Mouse (Mus musculus): Measurements from ENCODE around the gene Mecom. TPM values are rescaled to one million over a fixed set of nuclear protein-coding genes. Genes with fewer than 3 reads are reported as not detected.

The Mecom gene
- polyA plus RNA-seq, 1 experiment from 2014 or later = 68.8 TPM

DNA sequence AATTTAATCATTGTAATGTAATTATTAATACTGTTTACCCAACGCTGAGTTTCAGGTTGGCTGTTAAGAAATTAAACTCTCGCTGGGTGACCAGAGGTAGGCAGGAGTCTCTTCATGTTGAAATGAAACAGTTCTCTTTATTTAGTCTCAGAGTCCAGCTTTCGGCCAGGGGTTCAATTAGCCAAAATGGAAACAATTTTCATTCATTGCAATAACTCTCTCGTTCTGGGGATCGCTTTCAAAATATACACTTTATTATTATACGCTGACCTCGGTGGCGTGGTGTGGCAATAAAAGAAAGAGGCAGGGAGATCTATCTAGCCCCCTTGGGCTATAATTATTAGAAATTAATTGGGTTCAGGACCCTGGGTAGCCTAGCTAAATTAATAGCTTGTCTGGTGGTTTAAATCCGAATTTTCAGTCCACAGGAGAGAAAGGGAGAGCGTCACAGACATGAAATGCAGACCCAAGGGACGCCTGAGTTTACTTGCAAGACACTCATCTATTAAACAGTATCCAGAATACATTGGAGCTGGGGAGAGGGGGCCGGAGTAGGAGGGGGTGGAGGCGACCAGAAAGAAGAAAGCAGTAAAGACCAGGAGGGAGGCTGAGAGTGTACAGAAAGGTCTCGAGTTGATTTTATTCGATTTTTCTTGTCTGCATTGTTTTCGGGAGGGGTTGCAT, 34.4 kb downstream of the Mecom start:
- H3K4me3 ChIP-seq = peak overlapping the region; percentile 54
- H3K27ac ChIP-seq = peak overlapping the region; percentile 98
- H3K27me3 ChIP-seq = peaks cover 45% of the 10 kb centered on the region
- no peaks in the 10 kb centered on the region for H3K36me3 ChIP-seq
- no peak for ATAC-seq (ENCODE audit: borderline replicate concordance, extremely low read depth, low FRiP score, low TSS enrichment)
- peak overlapping the region; percentile 46 for H3K9ac ChIP-seq
- no peaks in the 10 kb centered on the region for H3K9me3 ChIP-seq
- H3K4me1 ChIP-seq = peaks cover 29% of the 10 kb centered on the region
- WGBS = 16% methylated on average over 16 of the region's 16 CpGs
- peak overlapping the region; percentile 83 for H3K4me2 ChIP-seq

DNA sequence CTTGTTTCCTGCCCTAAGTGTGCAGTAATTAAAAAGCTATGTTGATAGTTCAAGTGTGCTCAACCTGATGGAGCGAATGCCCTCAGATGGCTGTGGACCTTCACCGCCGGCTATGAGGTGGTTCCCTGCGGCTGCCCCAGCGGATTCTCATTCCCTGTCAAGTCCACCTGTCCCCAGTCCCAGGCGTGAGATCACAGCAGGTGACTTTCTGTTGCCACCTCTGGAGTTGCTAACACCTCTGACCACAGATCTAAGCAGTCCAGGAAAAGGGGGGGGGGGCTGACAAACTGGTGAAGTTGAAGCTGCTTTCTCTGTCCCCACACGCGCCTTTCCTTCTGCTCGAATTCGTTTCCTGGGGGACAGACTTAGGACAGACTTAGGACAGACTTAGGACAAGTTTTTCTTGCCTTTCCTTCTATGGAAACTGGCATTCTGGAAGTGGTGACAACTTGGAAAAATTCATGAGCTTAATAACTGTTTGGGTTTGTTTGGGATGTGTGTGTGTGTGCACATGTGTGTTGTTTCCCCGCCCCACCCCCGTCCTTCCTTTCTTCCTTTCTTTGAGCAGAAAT, 35.3 kb downstream of the Mecom start:
- 0 out of 2 replicates have a peak overlapping the region, but pooled peaks have one; percentile 12 for H3K4me3 ChIP-seq

DNA sequence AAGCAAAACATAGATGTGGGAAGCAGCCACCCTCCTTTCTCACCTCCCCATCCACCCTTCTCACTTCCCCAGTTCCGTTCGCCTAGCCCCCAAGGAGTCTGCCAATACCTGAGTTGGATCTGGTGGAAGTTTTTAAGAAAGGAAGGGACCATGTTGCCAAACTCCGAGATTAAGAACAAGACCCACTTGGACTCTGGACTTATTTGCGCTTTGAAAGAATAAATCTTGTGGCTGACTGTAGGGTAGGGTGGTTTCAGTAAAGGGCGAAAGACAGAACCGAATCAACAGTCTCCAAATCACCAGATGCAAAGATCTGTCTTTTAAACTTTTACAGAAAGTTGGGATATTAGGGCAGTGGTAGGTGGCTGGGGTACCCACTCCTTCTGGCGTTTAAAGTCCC, 36.0 kb downstream of the Mecom start:
- Histone ChIP-seq H3K4me2 (peak overlapping the region; percentile 83), H3K27me3 (peaks cover 45% of the 10 kb centered on the region), H3K4me1 (peaks cover 29% of the 10 kb centered on the region), H3K27ac (peak overlapping the region; percentile 98), H3K4me3 (no peak overlapping the region), H3K36me3 (no peaks in the 10 kb centered on the region), H3K9ac (0 out of 2 replicates have a peak overlapping the region, but pooled peaks have one; percentile 2), H3K9me3 (no peaks in the 10 kb centered on the region)
- ATAC-seq (ENCODE audit: borderline replicate concordance, extremely low read depth, low FRiP score, low TSS enrichment) = no peak
- 21% methylated on average over 7 of the region's 7 CpGs for WGBS

More for the DNA sequence above, 35.3 kb downstream of the Mecom start:
- peak overlapping the region; percentile 31; the same call in 1 of the 2 replicates for H3K9ac ChIP-seq
- no peaks in the 10 kb centered on the region for H3K36me3 ChIP-seq
- 18% methylated on average over 12 of the region's 12 CpGs for WGBS
- H3K4me1 ChIP-seq = peaks cover 29% of the 10 kb centered on the region
- H3K27ac ChIP-seq = peak overlapping the region; percentile 98
- H3K27me3 ChIP-seq = peaks cover 45% of the 10 kb centered on the region
- H3K9me3 ChIP-seq = no peaks in the 10 kb centered on the region
- no peak for ATAC-seq (ENCODE audit: borderline replicate concordance, extremely low read depth, low FRiP score, low TSS enrichment)
- peak overlapping the region; percentile 83 for H3K4me2 ChIP-seq

DNA sequence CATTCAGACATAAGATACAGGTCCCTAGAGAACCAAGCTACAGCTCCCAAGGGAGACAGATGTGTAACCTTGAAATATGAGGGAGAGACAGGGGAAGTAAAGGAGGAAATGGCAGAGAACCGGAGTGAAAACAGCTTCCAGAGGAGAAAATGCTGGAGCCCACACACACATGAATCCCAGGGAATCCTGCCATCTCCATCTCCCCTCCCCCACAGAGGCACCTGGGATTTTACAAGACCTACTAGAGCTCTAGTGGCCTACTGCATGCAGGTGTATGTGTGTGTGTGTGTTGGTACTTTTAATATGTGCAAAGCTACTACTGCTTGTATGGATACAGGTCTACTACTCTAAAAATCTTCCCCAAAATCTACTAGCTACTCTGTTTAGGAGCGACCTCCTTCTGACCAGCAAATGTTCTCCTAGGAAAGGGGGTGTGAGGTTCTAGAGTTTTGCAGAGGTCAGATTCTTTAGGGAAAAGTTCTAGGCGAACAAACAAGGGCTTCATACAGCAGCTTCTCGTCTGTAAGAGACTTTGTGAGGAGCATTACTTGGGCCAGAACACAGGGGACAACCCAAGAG, 36.7 kb downstream of the Mecom start:
- Histone ChIP-seq H3K36me3 (no peaks in the 10 kb centered on the region), H3K9me3 (no peaks in the 10 kb centered on the region), H3K4me2 (peak overlapping the region; percentile 89; the same call in 1 of the 2 replicates), H3K4me1 (peaks cover 29% of the 10 kb centered on the region), H3K27me3 (peaks cover 41% of the 10 kb centered on the region), H3K27ac (peak overlapping the region; percentile 98), H3K4me3 (no peak overlapping the region), H3K9ac (no peak overlapping the region)
- no peak for ATAC-seq (ENCODE audit: borderline replicate concordance, extremely low read depth, low FRiP score, low TSS enrichment)
- WGBS = 38% methylated on average over 4 of the region's 4 CpGs

DNA sequence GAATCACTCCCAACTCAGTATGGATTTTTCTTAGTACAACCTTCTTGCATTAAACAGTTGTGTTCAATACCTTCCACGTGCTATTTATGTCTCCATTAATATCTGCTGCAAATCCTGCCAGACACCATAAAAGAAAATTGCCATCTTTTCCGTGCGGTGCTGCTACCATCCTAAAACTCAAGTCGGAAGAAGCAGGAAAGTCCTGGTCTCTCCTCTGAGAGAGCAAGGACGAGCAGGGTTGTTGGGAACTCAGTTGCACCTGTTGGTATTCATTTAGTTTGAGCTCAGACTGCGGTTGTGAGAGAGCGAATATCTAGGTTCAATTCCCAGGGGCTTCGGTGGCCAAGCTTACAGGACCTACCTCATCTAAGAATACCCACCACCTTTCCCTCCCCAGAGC, 37.2 kb downstream of the Mecom start:
- Histone ChIP-seq H3K4me3 (peak overlapping the region; percentile 79; the same call in 1 of the 2 replicates), H3K4me2 (peak overlapping the region; percentile 89), H3K27ac (peak overlapping the region; percentile 98), H3K4me1 (peaks cover 26% of the 10 kb centered on the region), H3K27me3 (peaks cover 42% of the 10 kb centered on the region), H3K9ac (peak overlapping the region; percentile 92; the same call in 1 of the 2 replicates), H3K36me3 (no peaks in the 10 kb centered on the region), H3K9me3 (no peaks in the 10 kb centered on the region)
- 15% methylated on average over 8 of the region's 8 CpGs for WGBS
- ATAC-seq (ENCODE audit: borderline replicate concordance, extremely low read depth, low FRiP score, low TSS enrichment) = no peak

DNA sequence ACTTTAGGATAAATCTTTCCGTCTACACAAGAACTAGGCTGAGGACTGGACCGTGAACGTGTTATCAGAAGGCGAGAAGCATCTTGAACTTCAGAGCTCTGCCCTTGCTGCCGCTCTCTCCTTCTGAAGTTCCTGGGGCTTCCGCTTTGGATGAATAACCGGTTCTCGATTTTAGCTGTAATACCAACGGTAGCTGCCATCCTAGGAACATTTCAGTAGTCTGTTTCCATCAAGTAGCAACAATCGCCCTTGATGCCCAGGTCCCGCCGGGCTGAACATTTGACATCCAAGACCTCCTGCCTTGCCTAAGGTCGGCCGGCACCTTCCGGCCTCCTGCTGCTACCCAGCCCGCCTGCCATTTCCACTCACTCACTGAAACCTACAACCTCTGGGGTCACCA, 37.7 kb downstream of the Mecom start:
- H3K9me3 ChIP-seq = no peaks in the 10 kb centered on the region
- peaks cover 41% of the 10 kb centered on the region for H3K27me3 ChIP-seq
- H3K9ac ChIP-seq = peak overlapping the region; percentile 92
- peaks cover 21% of the 10 kb centered on the region for H3K4me1 ChIP-seq
- H3K27ac ChIP-seq = peak overlapping the region; percentile 98
- peak overlapping the region; percentile 89 for H3K4me2 ChIP-seq
- peak overlapping the region; percentile 79 for H3K4me3 ChIP-seq
- H3K36me3 ChIP-seq = no peaks in the 10 kb centered on the region
- no peak for ATAC-seq (ENCODE audit: borderline replicate concordance, extremely low read depth, low FRiP score, low TSS enrichment)
- 2% methylated on average over 16 of the region's 16 CpGs for WGBS

DNA sequence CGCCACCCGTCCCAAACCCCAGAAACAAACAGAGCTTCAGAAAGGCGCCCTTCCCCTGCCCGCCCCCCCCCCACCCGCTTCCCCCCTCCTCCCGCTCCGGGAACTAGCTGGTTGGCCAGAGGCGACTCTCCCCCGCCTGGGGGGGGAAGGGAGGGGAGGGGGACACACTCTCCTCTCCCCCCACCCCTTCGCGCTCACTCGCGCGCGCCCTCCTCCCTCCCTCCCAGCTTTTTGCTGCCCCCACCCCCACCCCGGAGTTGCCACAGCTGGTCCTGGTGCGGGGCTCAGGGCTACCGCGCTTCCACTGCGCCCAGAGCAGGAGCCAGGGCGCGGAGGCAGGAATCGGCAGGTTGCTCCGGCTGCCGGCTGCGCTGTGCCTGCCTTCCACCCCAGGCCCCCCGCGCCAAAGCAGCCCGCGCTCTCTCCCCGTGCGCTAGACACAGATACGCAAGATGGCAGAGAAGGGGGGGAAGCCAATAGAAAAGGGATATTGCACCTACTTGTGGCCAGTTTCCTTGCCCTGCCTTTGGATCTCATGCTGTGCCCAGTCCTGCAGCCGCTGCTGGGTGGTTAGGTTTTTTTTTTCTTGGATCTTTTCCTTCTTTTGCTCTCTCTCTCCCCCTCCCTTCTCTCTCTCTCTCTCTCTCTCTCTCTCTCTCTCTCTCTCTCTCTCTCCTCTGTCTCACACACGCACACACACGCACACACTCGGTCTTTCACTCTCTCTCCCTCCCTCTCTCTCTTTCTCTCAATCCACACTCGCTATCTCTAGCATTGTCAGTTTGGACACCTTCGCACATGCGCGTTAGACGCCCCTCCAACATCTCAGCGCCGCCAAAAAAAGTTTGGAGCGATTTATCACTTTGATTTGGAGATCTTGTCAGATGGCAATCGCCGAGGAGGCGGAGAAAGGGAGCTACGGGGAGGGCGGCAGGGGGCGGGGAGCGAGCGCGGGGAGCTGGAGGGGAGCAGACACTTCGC, 38.6 kb downstream of the Mecom start:
- Histone ChIP-seq H3K4me3 (peak overlapping the region; percentile 79), H3K27ac (peak overlapping the region; percentile 98), H3K9me3 (no peaks in the 10 kb centered on the region), H3K4me1 (peaks cover 28% of the 10 kb centered on the region), H3K9ac (peak overlapping the region; percentile 92), H3K27me3 (peaks cover 41% of the 10 kb centered on the region), H3K4me2 (peak overlapping the region; percentile 89), H3K36me3 (no peaks in the 10 kb centered on the region)
- ATAC-seq (ENCODE audit: borderline replicate concordance, extremely low read depth, low FRiP score, low TSS enrichment) = peak; percentile 9
- WGBS = under 1% methylated on average over 42 of the region's 55 CpGs

DNA sequence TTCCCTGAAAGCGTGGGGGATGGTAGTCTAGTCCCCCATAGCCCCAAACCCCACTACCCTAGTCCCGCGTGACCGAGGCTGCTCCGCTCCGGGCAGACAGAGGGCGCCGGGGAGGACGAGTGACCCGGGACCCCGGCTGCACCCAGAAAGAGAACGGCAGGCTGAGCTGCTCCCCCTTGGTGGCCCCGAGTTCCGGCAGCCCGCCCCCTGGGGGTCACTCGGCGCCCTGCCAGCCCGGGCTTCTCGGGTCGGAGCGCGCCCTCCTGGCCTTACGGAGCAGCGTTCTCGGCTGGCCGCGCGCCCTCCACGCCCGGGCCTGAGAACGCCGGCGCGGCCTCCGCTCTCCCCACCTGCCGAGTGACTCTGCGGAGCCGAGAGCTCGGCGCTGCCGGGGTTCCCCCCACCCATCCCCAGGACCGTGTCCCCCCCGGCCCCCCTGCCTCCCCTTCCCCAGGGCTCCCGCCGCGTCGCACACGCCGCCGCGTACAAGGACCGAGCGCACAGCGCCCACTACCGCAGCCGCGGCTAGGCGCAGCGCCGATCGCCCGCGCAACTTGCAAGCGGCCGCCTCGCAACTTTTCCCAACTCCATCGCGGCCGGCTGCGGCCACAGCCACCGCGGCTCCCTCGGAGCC, 39.4 kb downstream of the Mecom start:
- peak overlapping the region; percentile 79 for H3K4me3 ChIP-seq
- peak; percentile 64 for ATAC-seq (ENCODE audit: borderline replicate concordance, extremely low read depth, low FRiP score, low TSS enrichment)
- no peaks in the 10 kb centered on the region for H3K36me3 ChIP-seq
- H3K9me3 ChIP-seq = no peaks in the 10 kb centered on the region
- peaks cover 30% of the 10 kb centered on the region for H3K4me1 ChIP-seq
- WGBS = under 1% methylated on average over 63 of the region's 73 CpGs
- H3K4me2 ChIP-seq = peak overlapping the region; percentile 89
- peaks cover 41% of the 10 kb centered on the region for H3K27me3 ChIP-seq
- H3K9ac ChIP-seq = peak overlapping the region; percentile 92
- H3K27ac ChIP-seq = peak overlapping the region; percentile 98

DNA sequence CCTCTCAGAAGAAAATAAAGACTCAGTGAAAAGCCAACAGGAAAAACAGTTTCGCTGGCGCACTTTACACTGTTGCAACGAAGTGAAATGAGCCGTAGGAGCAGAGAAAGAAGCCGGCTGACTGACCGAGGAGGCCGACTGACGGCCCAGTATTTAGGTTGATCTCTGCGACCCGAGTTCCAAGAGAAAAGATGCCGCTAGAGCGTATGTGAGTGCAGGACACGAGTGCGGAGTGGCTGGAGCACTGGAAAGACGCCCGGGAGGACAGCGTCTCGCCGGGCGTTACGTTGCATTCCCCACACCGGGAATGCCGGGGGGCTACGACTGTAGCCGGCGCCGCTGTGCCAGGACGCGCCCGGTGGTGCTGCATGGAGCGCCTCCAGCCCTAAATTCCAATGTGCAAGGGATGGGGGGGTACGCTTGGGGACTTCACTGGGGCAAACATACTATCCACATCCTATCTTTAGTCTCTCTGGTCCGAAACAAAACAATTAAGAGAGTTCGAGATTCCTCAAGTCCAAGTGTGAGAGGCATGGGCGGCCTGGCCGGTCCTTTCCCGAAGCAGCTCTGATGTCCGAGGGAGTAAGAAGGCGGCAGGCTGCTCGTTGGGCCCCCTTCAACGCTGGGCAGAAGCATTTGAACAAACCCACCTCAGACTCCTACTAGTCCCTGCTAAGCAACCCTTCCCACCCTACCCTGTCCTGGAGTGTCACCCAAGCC, 40.1 kb downstream of the Mecom start:
- H3K4me1 ChIP-seq = peaks cover 30% of the 10 kb centered on the region
- under 1% methylated on average over 41 of the region's 41 CpGs for WGBS
- H3K9me3 ChIP-seq = no peaks in the 10 kb centered on the region
- peak overlapping the region; percentile 89 for H3K4me2 ChIP-seq
- ATAC-seq (ENCODE audit: borderline replicate concordance, extremely low read depth, low FRiP score, low TSS enrichment) = peak; percentile 10; the same call in 1 of the 2 replicates
- peak overlapping the region; percentile 98 for H3K27ac ChIP-seq
- H3K9ac ChIP-seq = peak overlapping the region; percentile 92
- H3K36me3 ChIP-seq = no peaks in the 10 kb centered on the region
- H3K4me3 ChIP-seq = peak overlapping the region; percentile 79
- peaks cover 38% of the 10 kb centered on the region for H3K27me3 ChIP-seq

DNA sequence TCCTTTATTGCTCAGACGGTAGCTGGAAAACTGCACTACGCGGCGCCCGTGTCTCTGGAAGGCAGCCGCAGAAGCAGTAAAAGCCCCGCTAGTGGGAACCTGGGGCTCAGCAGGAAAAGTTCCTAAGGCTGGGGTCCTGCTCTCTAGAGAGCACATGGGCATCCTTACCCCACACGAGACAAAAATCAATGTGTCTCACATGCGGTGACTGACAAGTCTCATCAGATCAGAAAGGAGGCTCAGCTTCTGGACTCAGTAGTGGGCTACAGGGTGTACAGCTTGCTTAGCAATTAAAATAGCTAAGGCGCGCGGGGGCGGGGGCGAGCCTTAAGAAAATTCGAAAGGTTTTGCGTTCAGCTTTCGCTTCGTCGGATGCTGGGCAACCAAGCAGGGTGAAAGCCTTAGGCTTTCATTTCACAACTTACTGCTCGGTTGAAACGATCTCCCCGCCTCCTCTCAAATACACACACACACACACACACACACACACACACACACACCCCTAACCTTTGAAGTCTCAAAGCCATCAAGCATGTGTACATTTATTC, 40.7 kb downstream of the Mecom start:
- H3K9ac ChIP-seq = peak overlapping the region; percentile 92
- H3K4me2 ChIP-seq = peak overlapping the region; percentile 89
- WGBS = under 1% methylated on average over 22 of the region's 22 CpGs
- peaks cover 33% of the 10 kb centered on the region for H3K27me3 ChIP-seq
- peaks cover 30% of the 10 kb centered on the region for H3K4me1 ChIP-seq
- no peaks in the 10 kb centered on the region for H3K9me3 ChIP-seq
- no peak for ATAC-seq (ENCODE audit: borderline replicate concordance, extremely low read depth, low FRiP score, low TSS enrichment)
- H3K4me3 ChIP-seq = peak overlapping the region; percentile 79
- peak overlapping the region; percentile 98 for H3K27ac ChIP-seq
- no peaks in the 10 kb centered on the region for H3K36me3 ChIP-seq
